Mouse (Mus musculus): ENCODE data around the gene Lrrc8c. TPM values are rescaled to one million over a fixed set of nuclear protein-coding genes. Genes with fewer than 3 reads are reported as not detected.

Lrrc8c gene
- polyA plus RNA-seq, 1 experiment from 2014 or later: 11.0 TPM

DNA sequence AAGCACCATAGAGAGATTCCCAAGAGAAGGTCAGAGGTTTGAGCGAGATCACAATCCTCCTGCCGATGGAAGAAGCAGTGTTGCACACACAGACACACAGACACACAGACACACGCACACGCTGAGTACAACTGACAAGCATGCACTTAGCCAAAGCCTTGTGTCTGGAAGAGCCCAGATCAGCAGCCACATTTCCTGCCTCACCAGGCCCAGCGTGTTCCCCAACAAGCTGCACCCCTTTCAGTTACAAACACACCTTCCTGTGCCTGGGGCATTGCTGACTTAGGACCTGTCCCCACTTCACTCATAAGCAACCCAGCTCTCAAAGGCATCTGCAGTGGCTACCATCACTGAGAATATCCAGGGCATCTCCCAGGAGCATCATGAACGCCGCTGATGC, 25.8 kb upstream of the Lrrc8c start:
- Histone ChIP-seq H3K4me1 (peaks cover 51% of the 10 kb centered on the region), H3K9me3 (no peaks in the 10 kb centered on the region), H3K9ac (replicated peaks) (no peak overlapping the region), H3K27ac (replicated peaks) (peak overlapping the region; percentile 22), H3K36me3 (no peaks in the 10 kb centered on the region), H3K27me3 (peaks cover 42% of the 10 kb centered on the region), H3K4me2 (replicated peaks) (no peak overlapping the region), H3K4me3 (no peak overlapping the region)
- no peak for ATAC-seq (ENCODE audit: low FRiP score, low read depth)
- WGBS: 68% methylated on average over 7 of the region's 7 CpGs

- peak overlapping the region; percentile 60 for H3K27ac ChIP-seq (replicated peaks)
- peak overlapping the region; percentile 24; the same call in 1 of the 2 replicates for H3K9ac ChIP-seq (replicated peaks)
- 24% methylated on average over 10 of the region's 10 CpGs for WGBS
- no peaks in the 10 kb centered on the region for H3K9me3 ChIP-seq
- H3K4me1 ChIP-seq: peaks cover 57% of the 10 kb centered on the region
- no peak overlapping the region for H3K4me3 ChIP-seq
- peaks cover 47% of the 10 kb centered on the region for H3K27me3 ChIP-seq
- ATAC-seq (ENCODE audit: low FRiP score, low read depth): 0 out of 2 replicates have a peak, but pooled peaks have one; percentile 7
- peak overlapping the region; percentile 49 for H3K4me2 ChIP-seq (replicated peaks)
- no peaks in the 10 kb centered on the region for H3K36me3 ChIP-seq
Observed at GRCm38 (mm10) chr5:105494246-105494917, 24.8 kb upstream of the Lrrc8c start.

DNA sequence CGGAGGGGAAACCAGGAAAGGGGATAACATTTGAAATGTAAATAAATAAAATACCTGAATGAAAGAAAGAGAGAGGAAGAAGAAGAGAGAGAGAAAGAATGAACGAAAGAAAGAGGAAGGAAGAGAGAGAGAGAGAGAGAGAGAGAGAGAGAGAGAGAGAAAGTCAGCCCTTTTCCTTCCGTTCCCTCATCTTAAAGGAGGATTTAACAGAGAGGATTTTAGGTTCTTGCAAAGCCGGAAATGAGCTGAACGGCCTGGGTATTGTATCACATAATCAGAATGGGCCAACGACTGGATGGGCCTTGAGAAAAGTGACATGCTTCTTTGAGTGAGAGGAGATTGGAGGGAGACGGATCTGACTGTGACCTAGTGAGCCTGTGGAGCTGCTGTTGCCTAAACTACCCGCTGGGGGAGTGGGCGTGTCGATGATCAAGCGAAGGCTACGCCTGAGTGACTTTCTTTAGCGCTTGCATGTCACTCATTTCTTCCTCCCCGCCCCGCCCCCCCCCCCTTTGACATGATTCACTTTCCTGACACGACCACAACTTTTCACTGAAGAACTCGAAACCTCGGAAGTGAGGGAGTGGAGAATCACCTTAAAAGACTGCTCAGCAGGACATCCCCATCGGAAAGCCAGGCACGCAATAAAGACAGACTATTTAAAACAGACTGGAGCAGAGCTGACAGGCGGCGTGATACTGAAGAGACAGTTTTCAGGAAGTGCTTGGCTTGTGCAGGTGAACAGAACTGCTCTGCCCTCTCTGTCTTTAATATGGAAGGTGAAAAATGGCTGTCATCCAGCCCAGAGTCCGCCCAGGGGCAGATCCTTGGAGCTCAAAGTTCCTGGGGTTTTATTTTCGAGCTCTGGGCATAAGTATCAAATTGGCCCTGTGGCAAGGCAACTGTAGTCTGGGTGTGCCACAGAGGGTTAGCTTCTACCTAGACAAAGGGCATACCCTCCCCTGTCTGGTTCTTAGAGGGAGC, 24.0 kb upstream of the Lrrc8c start:
- no peaks in the 10 kb centered on the region for H3K36me3 ChIP-seq
- no peaks in the 10 kb centered on the region for H3K9me3 ChIP-seq
- H3K4me2 ChIP-seq (replicated peaks): peak overlapping the region; percentile 49
- H3K9ac ChIP-seq (replicated peaks): peak overlapping the region; percentile 24; the same call in 1 of the 2 replicates
- peaks cover 59% of the 10 kb centered on the region for H3K4me1 ChIP-seq
- ATAC-seq (ENCODE audit: low FRiP score, low read depth): peak; percentile 76
- peaks cover 47% of the 10 kb centered on the region for H3K27me3 ChIP-seq
- 8% methylated on average over 22 of the region's 24 CpGs for WGBS
- H3K4me3 ChIP-seq: peak overlapping the region; percentile 15
- H3K27ac ChIP-seq (replicated peaks): peak overlapping the region; percentile 60

- no peak for ATAC-seq (ENCODE audit: low FRiP score, low read depth)
- Histone ChIP-seq H3K27me3 (peaks cover 40% of the 10 kb centered on the region), H3K36me3 (no peaks in the 10 kb centered on the region), H3K27ac (replicated peaks) (no peak overlapping the region), H3K9me3 (no peaks in the 10 kb centered on the region), H3K4me3 (no peak overlapping the region), H3K9ac (replicated peaks) (no peak overlapping the region), H3K4me1 (peaks cover 66% of the 10 kb centered on the region), H3K4me2 (replicated peaks) (peak overlapping the region; percentile 49; the same call in 1 of the 2 replicates)
- WGBS: 79% methylated on average over 4 of the region's 4 CpGs
Observed at GRCm38 (mm10) chr5:105496133-105496532, 23.1 kb upstream of the Lrrc8c start.

- H3K4me2 ChIP-seq (replicated peaks): no peak overlapping the region
- no peak overlapping the region for H3K4me3 ChIP-seq
- H3K9me3 ChIP-seq: no peaks in the 10 kb centered on the region
- H3K27ac ChIP-seq (replicated peaks): no peak overlapping the region
- H3K27me3 ChIP-seq: peaks cover 38% of the 10 kb centered on the region
- WGBS: 77% methylated on average over 7 of the region's 7 CpGs
- peaks cover 66% of the 10 kb centered on the region for H3K4me1 ChIP-seq
- ATAC-seq (ENCODE audit: low FRiP score, low read depth): no peak
- no peaks in the 10 kb centered on the region for H3K36me3 ChIP-seq
- H3K9ac ChIP-seq (replicated peaks): no peak overlapping the region
Observed at GRCm38 (mm10) chr5:105496586-105496985, 22.6 kb upstream of the Lrrc8c start.

- Histone ChIP-seq H3K9me3 (no peaks in the 10 kb centered on the region), H3K4me3 (no peak overlapping the region), H3K4me2 (replicated peaks) (no peak overlapping the region), H3K4me1 (peaks cover 50% of the 10 kb centered on the region), H3K36me3 (no peaks in the 10 kb centered on the region), H3K27me3 (peaks cover 29% of the 10 kb centered on the region; the same call in 1 of the 2 replicates), H3K27ac (replicated peaks) (peak overlapping the region; percentile 39; the same call in 1 of the 2 replicates), H3K9ac (replicated peaks) (no peak overlapping the region)
- 49% methylated on average over 4 of the region's 4 CpGs for WGBS
- no peak for ATAC-seq (ENCODE audit: low FRiP score, low read depth)
Observed at GRCm38 (mm10) chr5:105498429-105499000, 20.7 kb upstream of the Lrrc8c start.

- ATAC-seq (ENCODE audit: low FRiP score, low read depth): no peak
- Histone ChIP-seq H3K9ac (replicated peaks) (no peak overlapping the region), H3K4me1 (peaks cover 42% of the 10 kb centered on the region), H3K27me3 (peaks cover 27% of the 10 kb centered on the region; the same call in 1 of the 2 replicates), H3K27ac (replicated peaks) (no peak overlapping the region), H3K4me3 (no peak overlapping the region), H3K36me3 (no peaks in the 10 kb centered on the region), H3K4me2 (replicated peaks) (no peak overlapping the region), H3K9me3 (no peaks in the 10 kb centered on the region)
- 63% methylated on average over 1 of the region's 1 CpGs for WGBS
Observed at GRCm38 (mm10) chr5:105499396-105499795, 19.8 kb upstream of the Lrrc8c start.

- Histone ChIP-seq H3K27ac (replicated peaks) (no peak overlapping the region), H3K27me3 (peaks cover 27% of the 10 kb centered on the region; the same call in 1 of the 2 replicates), H3K4me2 (replicated peaks) (no peak overlapping the region), H3K4me3 (no peak overlapping the region), H3K4me1 (peaks cover 33% of the 10 kb centered on the region), H3K36me3 (no peaks in the 10 kb centered on the region), H3K9me3 (no peaks in the 10 kb centered on the region), H3K9ac (replicated peaks) (no peak overlapping the region)
- 55% methylated on average over 12 of the region's 12 CpGs for WGBS
- no peak; the same call in 1 of the 2 replicates for ATAC-seq (ENCODE audit: low FRiP score, low read depth)
Observed at GRCm38 (mm10) chr5:105500132-105501121, 18.8 kb upstream of the Lrrc8c start.

- no peaks in the 10 kb centered on the region for H3K36me3 ChIP-seq
- H3K27me3 ChIP-seq: peaks cover 22% of the 10 kb centered on the region; the same call in 1 of the 2 replicates
- no peak overlapping the region for H3K9ac ChIP-seq (replicated peaks)
- WGBS: 83% methylated on average over 3 of the region's 3 CpGs
- no peak for ATAC-seq (ENCODE audit: low FRiP score, low read depth)
- H3K27ac ChIP-seq (replicated peaks): no peak overlapping the region
- no peak overlapping the region for H3K4me3 ChIP-seq
- H3K4me1 ChIP-seq: peaks cover 26% of the 10 kb centered on the region
- H3K4me2 ChIP-seq (replicated peaks): no peak overlapping the region
- H3K9me3 ChIP-seq: no peaks in the 10 kb centered on the region
Observed at GRCm38 (mm10) chr5:105501136-105501535, 18.1 kb upstream of the Lrrc8c start.

DNA sequence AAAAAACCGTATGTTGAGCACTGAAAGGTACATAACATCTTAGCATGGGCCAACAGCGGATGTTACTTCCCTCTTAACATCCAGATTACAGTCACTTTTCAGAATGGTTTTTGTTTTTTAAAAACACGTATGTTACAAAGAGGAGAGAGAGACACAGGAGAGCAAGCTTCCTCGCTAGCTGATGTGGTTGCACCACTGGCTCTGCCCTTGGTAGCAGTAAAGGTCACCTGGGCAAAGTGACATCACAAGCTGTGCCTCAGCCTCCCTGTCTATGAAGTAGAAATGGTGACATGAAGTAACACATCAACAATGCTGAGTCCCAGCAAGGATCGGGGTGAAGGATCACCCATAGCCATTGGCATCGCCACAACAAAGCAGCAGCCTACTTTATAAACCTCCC, 10.4 kb upstream of the Lrrc8c start:
- Histone ChIP-seq H3K27me3 (no peaks in the 10 kb centered on the region), H3K9me3 (no peaks in the 10 kb centered on the region), H3K36me3 (no peaks in the 10 kb centered on the region), H3K4me3 (no peak overlapping the region), H3K27ac (replicated peaks) (no peak overlapping the region), H3K9ac (replicated peaks) (no peak overlapping the region), H3K4me2 (replicated peaks) (no peak overlapping the region), H3K4me1 (no peaks in the 10 kb centered on the region)
- 93% methylated on average over 6 of the region's 6 CpGs for WGBS
- ATAC-seq (ENCODE audit: low FRiP score, low read depth): no peak

- WGBS: 69% methylated on average over 4 of the region's 4 CpGs
- no peak overlapping the region for H3K27ac ChIP-seq (replicated peaks)
- ATAC-seq (ENCODE audit: low FRiP score, low read depth): no peak
- no peak overlapping the region for H3K4me3 ChIP-seq
- H3K4me2 ChIP-seq (replicated peaks): no peak overlapping the region
- H3K4me1 ChIP-seq: no peaks in the 10 kb centered on the region
- H3K27me3 ChIP-seq: peaks cover 7% of the 10 kb centered on the region; the same call in 1 of the 2 replicates
- no peaks in the 10 kb centered on the region for H3K36me3 ChIP-seq
- no peaks in the 10 kb centered on the region for H3K9me3 ChIP-seq
- no peak overlapping the region for H3K9ac ChIP-seq (replicated peaks)
Observed at GRCm38 (mm10) chr5:105512297-105512696, 6.9 kb upstream of the Lrrc8c start.

Data from midbrain, embryonic 12.5 days (tissue).